Mouse (Mus musculus) mouse trophoblast stem cell (cell line): ENCODE data around the gene Krt8.

Experiments used
- in situ Hi-C, 2 experiments: fragments of 300-500 bp; cut with MseI, MboI; formaldehyde crosslinking; loops; 2 replicates in 1 of 2; 3 replicates in 1 of 2; pipeline ENCODE4 v1.15.1; 2025

Krt8 gene

DNA sequence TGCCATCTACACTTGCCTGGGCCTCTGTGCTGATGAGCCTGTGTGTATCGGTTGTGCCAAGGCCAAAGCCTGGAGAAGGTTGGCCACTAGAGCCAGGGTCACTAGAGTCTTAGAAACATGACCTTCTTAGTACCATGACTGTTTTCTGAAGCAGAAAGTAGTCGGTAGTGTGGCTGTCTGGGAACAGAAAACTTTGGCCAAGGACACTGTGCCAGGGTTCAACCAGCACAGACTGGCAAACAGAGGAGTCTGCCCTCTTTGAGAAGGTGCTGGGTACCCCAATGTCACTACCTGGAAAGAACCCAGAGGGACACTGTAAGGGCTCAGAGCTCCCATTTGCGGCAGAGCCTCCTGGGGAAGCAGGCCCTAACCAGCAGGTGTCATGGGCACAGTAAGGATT lies 27.6 kb downstream of the Krt8 start:
- in situ Hi-C loops = loop anchor here (10.0 kb wide), 1 partner anchor 452 kb away; no protein-coding TSS in a partner anchor

DNA sequence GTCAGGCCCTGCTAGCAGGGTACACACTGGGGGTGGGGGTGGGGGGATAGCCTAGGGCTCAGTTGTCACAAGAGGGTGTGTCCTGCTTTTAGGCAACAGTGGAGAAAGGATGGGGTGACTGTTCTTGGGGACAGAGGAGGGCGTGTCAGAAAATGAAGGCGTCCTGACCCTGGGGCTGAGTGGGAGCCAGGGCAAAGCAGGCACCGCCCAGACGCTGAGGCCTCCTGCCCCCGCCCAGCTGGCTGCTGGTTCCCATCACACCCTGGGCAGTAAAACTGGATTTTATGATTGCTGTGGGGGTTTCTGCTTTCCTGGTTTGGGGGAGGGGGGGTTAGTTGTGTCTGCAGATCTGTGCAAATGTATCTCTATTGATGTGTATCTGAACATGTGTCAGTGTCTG lies 28.3 kb downstream of the Krt8 start:
- in situ Hi-C loops = loop anchor here (10.0 kb wide), 1 partner anchor 451 kb away; no protein-coding TSS in a partner anchor

DNA sequence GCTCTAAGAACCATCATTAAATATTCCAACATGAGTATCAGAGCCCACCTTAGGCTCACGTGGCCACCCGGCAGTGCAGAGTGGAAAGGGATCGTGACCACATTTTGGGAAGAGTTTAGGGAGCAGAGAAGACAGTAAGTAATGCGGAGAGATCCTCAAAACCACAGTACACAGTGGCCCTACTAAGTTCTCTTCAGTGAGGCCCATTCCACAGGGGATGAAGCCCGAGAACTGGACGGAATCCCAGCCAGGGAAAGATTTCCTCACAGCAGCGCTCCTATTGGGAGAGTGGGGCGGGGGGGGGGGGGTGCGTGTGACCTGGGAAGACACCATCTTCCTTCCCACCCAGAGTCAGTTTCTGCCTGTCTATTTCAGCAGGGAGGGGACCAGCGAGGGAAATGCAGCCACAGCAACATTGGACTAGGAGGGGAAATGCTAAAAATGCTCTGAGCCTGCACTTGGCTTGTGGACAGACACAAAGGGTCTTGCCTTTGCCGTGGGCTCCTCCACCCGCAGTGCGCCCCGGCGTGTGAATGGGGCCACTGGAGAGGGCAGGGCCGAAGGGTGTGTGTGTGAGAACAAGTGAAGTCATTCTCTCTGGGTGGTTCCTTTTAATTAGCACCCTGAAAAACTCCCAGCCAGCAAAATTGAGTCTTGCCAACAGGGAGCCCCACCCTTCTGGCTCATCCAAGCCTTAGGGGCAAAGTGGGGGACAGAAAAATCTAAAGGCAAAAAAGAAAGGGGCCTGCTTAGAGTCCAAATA lies 30.0 kb downstream of the Krt8 start:
- in situ Hi-C loops = loop anchor here (5.0 to 10.0 kb wide), 3 partner anchors 202 to 637 kb away; no protein-coding TSS in a partner anchor

DNA sequence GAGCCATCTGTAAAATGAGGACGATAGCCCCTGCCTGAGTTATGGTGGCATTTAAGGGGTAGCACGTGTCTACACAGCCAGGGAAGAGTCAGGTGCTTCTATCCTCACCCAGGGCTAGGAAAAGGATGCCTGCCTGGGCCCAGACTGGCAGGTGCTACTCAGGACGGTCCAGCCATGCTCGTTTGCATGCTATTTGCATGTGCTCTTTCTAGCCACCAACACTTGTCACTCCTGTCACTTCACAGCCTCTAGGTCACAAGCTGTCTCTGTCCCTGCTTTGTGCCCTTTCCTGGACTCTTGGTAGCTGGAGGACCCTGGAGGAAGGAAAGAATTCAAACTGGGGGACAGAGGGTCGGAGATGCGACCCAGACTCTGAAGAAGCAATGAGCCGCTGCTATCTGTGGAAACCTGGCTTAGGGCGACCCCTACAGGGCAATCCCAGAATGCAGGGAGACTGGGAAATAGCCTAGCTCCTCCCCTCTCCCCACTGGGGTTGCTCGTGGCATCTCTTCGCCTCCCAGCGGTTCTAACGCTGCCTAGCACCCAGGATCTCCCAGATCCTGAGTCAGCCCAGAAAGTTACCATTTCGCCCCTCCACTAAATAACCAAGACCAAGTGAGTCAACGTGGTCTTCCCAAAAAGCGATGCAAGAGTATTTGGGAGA lies 30.7 kb downstream of the Krt8 start:
- in situ Hi-C loops = loop anchor here (5.0 to 10.0 kb wide), 3 partner anchors 201 to 636 kb away; no protein-coding TSS in a partner anchor

DNA sequence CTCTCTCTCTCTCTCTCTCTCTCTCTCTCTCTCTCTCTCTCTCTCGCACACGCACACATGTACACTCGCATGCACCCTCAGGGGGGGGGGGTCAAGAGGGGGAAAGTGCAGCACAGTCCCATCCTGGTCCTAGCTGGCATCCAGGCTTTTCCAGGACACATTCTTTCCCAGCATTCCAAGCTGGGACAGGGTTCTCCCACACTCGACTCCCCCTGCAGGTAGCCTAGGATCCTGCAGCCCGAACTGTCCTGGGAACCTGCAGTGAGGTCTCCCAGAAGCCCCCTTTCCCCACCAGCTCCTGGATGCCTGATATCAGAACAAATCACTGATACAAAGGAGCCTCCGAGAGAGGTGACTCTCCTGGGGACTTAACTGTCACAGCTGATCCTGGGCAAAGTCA lies 33.7 kb downstream of the Krt8 start:
- in situ Hi-C loops = loop anchor here (5.0 to 10.0 kb wide), 3 partner anchors 198 to 633 kb away; no protein-coding TSS in a partner anchor

DNA sequence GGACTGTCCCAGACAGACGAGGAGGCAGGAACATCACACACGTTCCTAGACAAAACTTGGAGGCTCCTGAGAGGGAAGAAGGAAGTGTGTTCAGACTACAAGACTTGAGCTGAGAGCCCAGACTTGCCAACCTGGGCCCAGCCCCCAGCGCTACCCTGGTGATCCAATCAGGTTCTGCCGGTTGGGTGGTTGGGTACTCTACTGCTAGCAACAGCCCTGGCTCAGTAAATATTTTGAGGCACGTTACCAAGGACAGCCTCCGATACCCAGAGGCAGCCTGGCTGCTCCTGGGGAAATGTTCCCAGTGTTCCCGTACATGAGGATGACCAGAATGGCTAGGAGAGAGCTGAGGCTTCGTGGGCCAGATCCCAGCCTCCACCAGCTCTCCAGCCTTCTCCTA lies 37.5 kb downstream of the Krt8 start:
- in situ Hi-C loops = no loop called here

DNA sequence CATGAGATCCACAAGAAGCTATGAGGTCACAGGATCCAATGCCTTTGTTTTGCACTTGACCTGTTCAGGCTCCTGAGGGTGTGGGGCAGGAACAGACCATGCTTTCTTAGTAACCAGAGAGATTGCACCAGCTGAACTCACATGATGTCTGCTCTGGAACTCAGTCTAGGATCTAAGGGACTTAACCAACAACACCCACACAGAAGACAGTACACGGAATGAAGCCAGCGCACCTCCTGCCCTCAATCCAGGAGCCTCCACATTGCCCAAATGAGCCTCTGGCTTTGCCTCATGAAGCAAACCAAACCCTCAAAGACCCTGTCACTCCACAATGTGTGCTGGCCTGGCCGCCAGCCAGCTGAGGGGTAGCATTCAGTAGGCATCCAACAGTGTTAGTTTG lies 45.4 kb downstream of the Krt8 start:
- in situ Hi-C loops = no loop called here

DNA sequence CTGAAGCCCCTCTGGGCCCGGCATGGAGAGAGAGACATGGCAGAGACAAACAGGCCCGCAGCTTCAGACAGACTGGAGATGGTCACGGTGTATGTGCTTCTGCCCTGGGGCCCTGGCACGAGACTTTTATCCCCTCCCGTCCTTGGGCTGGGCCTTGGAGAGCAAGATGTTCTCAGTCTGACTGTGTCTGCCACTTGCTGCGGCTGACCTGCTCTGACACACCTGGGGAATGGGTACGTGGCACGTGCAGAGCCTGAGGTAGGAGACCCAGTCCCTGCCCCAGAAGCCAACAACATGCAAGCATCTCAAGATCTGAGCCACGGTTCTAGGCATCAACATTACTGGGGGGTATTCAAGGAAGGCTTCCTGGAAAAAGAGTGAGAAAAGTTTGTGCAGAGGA lies 50.1 kb downstream of the Krt8 start, which contains the start of gene Krt78:
TSS of gene Krt78 (minus strand) at position 101 of the 400 bp plus-strand sequence.
- in situ Hi-C loops = no loop called here

DNA sequence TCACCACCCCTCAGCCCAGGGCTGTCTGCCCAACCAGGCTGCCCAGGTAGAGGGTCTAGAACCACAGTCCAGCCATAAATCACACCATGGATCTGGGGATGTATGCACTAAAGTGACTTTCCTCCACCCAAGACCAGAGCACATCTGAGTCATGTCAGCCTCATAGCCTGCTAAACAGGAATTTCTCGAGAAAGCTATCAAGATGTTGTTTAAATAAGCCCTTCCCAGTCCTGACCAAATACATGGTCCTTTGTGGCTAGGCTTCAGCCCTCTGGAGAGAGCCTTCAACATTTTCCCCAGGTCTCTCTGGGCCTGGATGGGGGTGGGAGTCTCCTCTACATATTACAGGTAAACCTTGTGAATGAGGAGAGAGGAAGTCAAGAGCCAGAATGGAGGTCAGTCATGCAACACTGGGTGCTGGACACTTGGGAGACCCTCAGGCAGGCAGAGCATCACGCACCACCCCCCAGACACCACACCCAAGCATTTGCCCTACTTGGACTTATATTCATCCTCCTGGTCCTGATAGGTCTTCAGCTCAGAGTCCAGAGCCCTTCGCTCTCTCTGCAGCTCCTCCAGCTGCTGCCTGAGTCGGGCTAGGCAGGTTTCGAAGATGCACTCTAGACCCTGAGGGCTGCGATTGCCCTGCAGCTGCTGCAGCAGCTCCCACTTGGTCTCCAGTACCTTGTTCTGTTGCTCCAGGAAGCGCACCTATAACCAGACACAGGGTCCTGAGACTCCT lies 51.4 kb downstream of the Krt8 start:
- in situ Hi-C loops = no loop called here
